Mouse (Mus musculus) adrenal gland (tissue): ENCODE measurements around the gene Zdhhc16.

ENCODE experiments used
- intact Hi-C: fragments of 180-260 bp; cut with DNase I; formaldehyde crosslinking; loops from one replicate; pipeline ENCODE4 v1.15.1; 2025

Zdhhc16 gene

GRCm38 (mm10) chr19:41981931-41982790 is 48.9 kb downstream of the Zdhhc16 start:
- intact Hi-C loops, result loop anchor here (2.0 kb wide), 1 partner anchor 45 kb away; no protein-coding TSS in a partner anchor

- intact Hi-C loops, result no loop called here
These were observed 49.5 kb downstream of the Zdhhc16 start for GRCm38 (mm10) chr19:41982791-41983150.

- intact Hi-C loops, result no loop called here
These were observed 52.7 kb downstream of the Zdhhc16 start for GRCm38 (mm10) chr19:41985994-41986393.

- intact Hi-C loops, result no loop called here
These were observed 53.9 kb downstream of the Zdhhc16 start for GRCm38 (mm10) chr19:41987206-41987605.

GRCm38 (mm10) chr19:41989810-41990209 is 56.5 kb downstream of the Zdhhc16 start:
- intact Hi-C loops, result no loop called here

GRCm38 (mm10) chr19:41991926-41992477 is 58.7 kb downstream of the Zdhhc16 start:
- intact Hi-C loops, result no loop called here

- intact Hi-C loops, result no loop called here
These were observed 59.7 kb downstream of the Zdhhc16 start for GRCm38 (mm10) chr19:41992971-41993370.

GRCm38 (mm10) chr19:41993484-41993883 is 60.2 kb downstream of the Zdhhc16 start:
- intact Hi-C loops, result no loop called here
